Mouse (Mus musculus) intestine, embryonic 16.5 days (tissue): ENCODE results near the gene Pnpla5. TPM values are rescaled to one million over a fixed set of nuclear protein-coding genes. Genes with fewer than 3 reads are reported as not detected.

Experiments
- ATAC-seq: fragments of 200-750 bp; cut with Nextera tagmentation; 2 replicates; pipeline ENCODE4 v1.8.0; 2017; ENCODE audit warnings: moderate TSS enrichment, moderate library complexity
- H3K27ac ChIP-seq: fragments of 300-500 bp; sonication (generic); 2 replicates; pipeline ENCODE4 v1.5.1; 2014; ENCODE audit warnings: mild to moderate bottlenecking, low read length
- H3K27me3 ChIP-seq: fragments of 300-500 bp; sonication (generic); replicated peaks from 2 replicates; pipeline ENCODE4 v1.6.1; 2014; ENCODE audit warnings: low read length, control low read depth, mixed read lengths; ENCODE audit not compliant: control insufficient read depth, insufficient read depth
- H3K36me3 ChIP-seq: fragments of 300-500 bp; sonication (generic); 2 replicates; pipeline ENCODE4 v1.6.1; 2014; ENCODE audit warnings: low read length, control low read depth; ENCODE audit not compliant: control insufficient read depth, insufficient read depth
- H3K4me1 ChIP-seq: fragments of 300-500 bp; sonication (generic); 2 replicates; pipeline ENCODE4 v1.6.1; 2014; ENCODE audit warnings: low read length, control low read depth, mixed read lengths; ENCODE audit not compliant: control insufficient read depth, insufficient read depth
- H3K4me2 ChIP-seq: fragments of 300-500 bp; sonication (generic); 2 replicates; pipeline ENCODE4 v1.6.1; 2014; ENCODE audit warnings: low read depth, low read length, control low read depth
- H3K4me3 ChIP-seq: fragments of 300-500 bp; sonication (generic); 2 replicates; pipeline ENCODE4 v1.5.1; 2014; ENCODE audit warnings: mild to moderate bottlenecking, low read length
- H3K9ac ChIP-seq: fragments of 300-500 bp; sonication (generic); 2 replicates; pipeline ENCODE4 v1.6.1; 2014; ENCODE audit warnings: low read depth, low read length
- H3K9me3 ChIP-seq: fragments of 300-500 bp; sonication (generic); 2 replicates; pipeline ENCODE4 v1.6.1; 2016; ENCODE audit warnings: low read length, control low read depth; ENCODE audit not compliant: control insufficient read depth
- WGBS: fragments of 180-500 bp; shearing (Covaris S2); extraction: QIAGEN DNeasy Blood & Tissue Kit; methylation state at CpG from one replicate; pipeline ENCODE4 v1.1.7; 2014; 5-methylcytosine and 5-hydroxymethylcytosine counted together
- polyA plus RNA-seq: library from polyadenylated mRNA; unstranded; fragments of >200 nt; fragmentation: Nextera tagmentation; extraction: Ambion mirVana; gene quantifications from 2 replicates; pipeline ENCODE4 v1.2.1, GENCODE M21; 2015

Gene Pnpla5
- polyA plus RNA-seq, 1 experiment from 2014 or later = not detected

GRCm38 (mm10) chr15:84126447-84126846 lies 3.5 kb upstream of the Pnpla5 start:
- no peaks in the 10 kb centered on the region for H3K9me3 ChIP-seq
- H3K27ac ChIP-seq = no peak overlapping the region
- H3K36me3 ChIP-seq = no peaks in the 10 kb centered on the region
- no peak overlapping the region for H3K4me2 ChIP-seq
- WGBS = 69% methylated on average over 4 of the region's 4 CpGs
- no peak overlapping the region for H3K4me3 ChIP-seq
- H3K27me3 ChIP-seq = no peaks in the 10 kb centered on the region
- no peak for ATAC-seq
- H3K4me1 ChIP-seq = no peaks in the 10 kb centered on the region
- H3K9ac ChIP-seq = no peak overlapping the region

- no peak overlapping the region for H3K4me2 ChIP-seq
- H3K9me3 ChIP-seq = no peaks in the 10 kb centered on the region
- H3K4me1 ChIP-seq = no peaks in the 10 kb centered on the region
- H3K4me3 ChIP-seq = no peak overlapping the region
- WGBS = 55% methylated on average over 7 of the region's 7 CpGs
- no peak overlapping the region for H3K9ac ChIP-seq
- no peaks in the 10 kb centered on the region for H3K36me3 ChIP-seq
- no peak overlapping the region for H3K27ac ChIP-seq
- H3K27me3 ChIP-seq = no peaks in the 10 kb centered on the region
- ATAC-seq = no peak
Observed at GRCm38 (mm10) chr15:84124086-84124485, 1.1 kb upstream of the Pnpla5 start.

GRCm38 (mm10) chr15:84121036-84121435 lies 1.9 kb downstream of the Pnpla5 start:
- Histone ChIP-seq H3K4me2 (no peak overlapping the region), H3K27me3 (no peaks in the 10 kb centered on the region), H3K4me1 (no peaks in the 10 kb centered on the region), H3K36me3 (no peaks in the 10 kb centered on the region), H3K9ac (no peak overlapping the region), H3K4me3 (no peak overlapping the region), H3K27ac (no peak overlapping the region), H3K9me3 (no peaks in the 10 kb centered on the region)
- 80% methylated on average over 7 of the region's 7 CpGs for WGBS
- ATAC-seq = no peak

GRCm38 (mm10) chr15:84120612-84121011 lies 2.4 kb downstream of the Pnpla5 start:
- H3K27ac ChIP-seq = no peak overlapping the region
- H3K4me2 ChIP-seq = no peak overlapping the region
- no peaks in the 10 kb centered on the region for H3K36me3 ChIP-seq
- H3K27me3 ChIP-seq = no peaks in the 10 kb centered on the region
- no peak overlapping the region for H3K9ac ChIP-seq
- no peak for ATAC-seq
- H3K4me3 ChIP-seq = no peak overlapping the region
- no peaks in the 10 kb centered on the region for H3K4me1 ChIP-seq
- WGBS = 22% methylated on average over 6 of the region's 6 CpGs
- no peaks in the 10 kb centered on the region for H3K9me3 ChIP-seq

- Histone ChIP-seq H3K4me1 (no peaks in the 10 kb centered on the region), H3K36me3 (no peaks in the 10 kb centered on the region), H3K4me2 (no peak overlapping the region), H3K9me3 (no peaks in the 10 kb centered on the region), H3K27me3 (no peaks in the 10 kb centered on the region), H3K4me3 (no peak overlapping the region), H3K27ac (no peak overlapping the region), H3K9ac (no peak overlapping the region)
- 72% methylated on average over 1 of the region's 1 CpGs for WGBS
- ATAC-seq = no peak
Observed at GRCm38 (mm10) chr15:84116466-84116865, 6.5 kb downstream of the Pnpla5 start.

GRCm38 (mm10) chr15:84115727-84116126 lies 7.2 kb downstream of the Pnpla5 start:
- WGBS = 59% methylated on average over 5 of the region's 5 CpGs
- no peak for ATAC-seq
- H3K4me3 ChIP-seq = no peak overlapping the region
- no peak overlapping the region for H3K27ac ChIP-seq
- H3K4me2 ChIP-seq = no peak overlapping the region
- no peaks in the 10 kb centered on the region for H3K27me3 ChIP-seq
- no peaks in the 10 kb centered on the region for H3K9me3 ChIP-seq
- no peaks in the 10 kb centered on the region for H3K4me1 ChIP-seq
- no peaks in the 10 kb centered on the region for H3K36me3 ChIP-seq
- no peak overlapping the region for H3K9ac ChIP-seq

GRCm38 (mm10) chr15:84113873-84114272 lies 9.1 kb downstream of the Pnpla5 start:
- no peak overlapping the region for H3K4me3 ChIP-seq
- 77% methylated on average over 6 of the region's 6 CpGs for WGBS

GRCm38 (mm10) chr15:84108899-84109298 lies 14.1 kb downstream of the Pnpla5 start:
- Histone ChIP-seq H3K36me3 (no peaks in the 10 kb centered on the region), H3K27ac (no peak overlapping the region), H3K4me2 (no peak overlapping the region), H3K9me3 (no peaks in the 10 kb centered on the region), H3K27me3 (peaks cover 22% of the 10 kb centered on the region), H3K9ac (no peak overlapping the region), H3K4me1 (no peaks in the 10 kb centered on the region), H3K4me3 (no peak overlapping the region)
- WGBS = 8% methylated on average over 13 of the region's 13 CpGs
- no peak for ATAC-seq

More at GRCm38 (mm10) chr15:84113873-84114272, 9.1 kb downstream of the Pnpla5 start:
- Histone ChIP-seq H3K27ac (no peak overlapping the region), H3K9me3 (no peaks in the 10 kb centered on the region), H3K27me3 (no peaks in the 10 kb centered on the region), H3K4me2 (no peak overlapping the region), H3K9ac (no peak overlapping the region), H3K4me1 (no peaks in the 10 kb centered on the region), H3K36me3 (no peaks in the 10 kb centered on the region)
- no peak for ATAC-seq

GRCm38 (mm10) chr15:84105924-84106500 lies 17.0 kb downstream of the Pnpla5 start:
- Histone ChIP-seq H3K9ac (peak overlapping the region; percentile 51), H3K9me3 (no peaks in the 10 kb centered on the region), H3K4me3 (peak overlapping the region; percentile 59), H3K4me1 (no peaks in the 10 kb centered on the region), H3K36me3 (no peaks in the 10 kb centered on the region), H3K27me3 (peaks cover 22% of the 10 kb centered on the region), H3K27ac (no peak overlapping the region), H3K4me2 (peak overlapping the region; percentile 91)
- no peak; the same call in 1 of the 2 replicates for ATAC-seq
- 11% methylated on average over 12 of the region's 12 CpGs for WGBS
